Mouse (Mus musculus): ENCODE results near the gene Cog3. TPM values are rescaled to one million over a fixed set of nuclear protein-coding genes. Genes with fewer than 3 reads are reported as not detected.

Gene Cog3
- polyA plus RNA-seq, 1 experiment from 2014 or later, result 9.2 TPM

DNA sequence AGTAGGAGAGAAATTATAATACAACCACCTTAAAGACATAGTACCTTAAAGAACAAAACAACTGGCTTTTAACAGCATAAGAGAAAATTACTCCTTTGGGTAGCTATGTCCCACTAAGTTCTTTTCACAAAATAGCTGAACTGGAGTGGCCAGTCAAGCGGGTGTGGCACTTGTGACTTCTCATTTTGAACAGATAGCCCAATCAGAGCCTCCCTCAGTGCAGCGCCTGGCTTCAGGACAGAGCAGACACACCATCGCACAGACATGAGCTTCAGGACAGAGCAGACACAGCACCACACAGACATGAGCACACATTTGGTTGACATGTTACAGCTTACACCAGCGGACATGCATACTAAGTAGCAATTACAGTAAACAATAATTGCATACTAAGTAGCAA, 3.3 kb downstream of the Cog3 start:
- H3K9me3 ChIP-seq (ENCODE audit: control insufficient read depth), result no peaks in the 10 kb centered on the region
- 0 out of 2 replicates have a peak, but pooled peaks cover 5% of the 10 kb centered on the region for H3K36me3 ChIP-seq (ENCODE audit: control insufficient read depth, insufficient read depth)
- no peaks in the 10 kb centered on the region for H3K27me3 ChIP-seq (replicated peaks; ENCODE audit: control insufficient read depth, insufficient read depth, low read length)
- TF ChIP-seq CTCF (IDR thresholded peaks at IDR 0.05; ENCODE audit: low read depth), result no peak
- 79% methylated on average over 4 of the region's 4 CpGs for WGBS
- no peak overlapping the region for H3K4me2 ChIP-seq (replicated peaks; ENCODE audit: low read depth)
- no peak overlapping the region for H3K9ac ChIP-seq (ENCODE audit: low read depth, low read length)
- no peak for ATAC-seq
- H3K4me1 ChIP-seq (replicated peaks; ENCODE audit: control insufficient read depth, insufficient read depth, low read length), result 0 out of 2 replicates have a peak, but pooled peaks cover 6% of the 10 kb centered on the region
- H3K4me3 ChIP-seq (ENCODE audit: low read depth, low read length), result no peak overlapping the region
- no peak overlapping the region for H3K27ac ChIP-seq (ENCODE audit: low read depth, low read length)

DNA sequence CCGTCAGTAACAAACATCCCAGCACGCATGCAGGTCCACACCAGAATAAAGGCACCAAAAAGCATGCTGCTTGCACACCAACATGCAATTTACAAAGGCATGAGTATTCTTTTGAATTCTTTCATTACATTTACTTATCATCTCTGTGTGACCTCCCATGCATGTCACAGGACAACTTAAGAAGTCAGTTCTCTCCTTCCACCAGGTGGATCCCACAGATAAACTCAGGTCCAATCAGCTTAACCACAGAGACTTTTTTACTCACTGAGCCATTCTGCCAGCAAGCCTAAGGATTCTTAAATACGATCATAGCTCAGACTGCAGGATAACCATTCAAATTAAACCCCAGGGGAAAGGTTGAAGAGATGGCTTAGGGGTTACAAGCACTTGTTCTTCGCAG, 5.2 kb downstream of the Cog3 start:
- no peak for TF ChIP-seq CTCF (IDR thresholded peaks at IDR 0.05; ENCODE audit: low read depth)
- 0 out of 2 replicates have a peak, but pooled peaks cover 6% of the 10 kb centered on the region for H3K4me1 ChIP-seq (replicated peaks; ENCODE audit: control insufficient read depth, insufficient read depth, low read length)
- no peaks in the 10 kb centered on the region for H3K9me3 ChIP-seq (ENCODE audit: control insufficient read depth)
- no peak overlapping the region for H3K4me2 ChIP-seq (replicated peaks; ENCODE audit: low read depth)
- H3K27me3 ChIP-seq (replicated peaks; ENCODE audit: control insufficient read depth, insufficient read depth, low read length), result no peaks in the 10 kb centered on the region
- no peak overlapping the region for H3K27ac ChIP-seq (ENCODE audit: low read depth, low read length)
- H3K4me3 ChIP-seq (ENCODE audit: low read depth, low read length), result no peak overlapping the region
- H3K36me3 ChIP-seq (ENCODE audit: control insufficient read depth, insufficient read depth), result peaks cover 16% of the 10 kb centered on the region
- ATAC-seq, result no peak
- 97% methylated on average over 4 of the region's 4 CpGs for WGBS
- no peak overlapping the region for H3K9ac ChIP-seq (ENCODE audit: low read depth, low read length)

DNA sequence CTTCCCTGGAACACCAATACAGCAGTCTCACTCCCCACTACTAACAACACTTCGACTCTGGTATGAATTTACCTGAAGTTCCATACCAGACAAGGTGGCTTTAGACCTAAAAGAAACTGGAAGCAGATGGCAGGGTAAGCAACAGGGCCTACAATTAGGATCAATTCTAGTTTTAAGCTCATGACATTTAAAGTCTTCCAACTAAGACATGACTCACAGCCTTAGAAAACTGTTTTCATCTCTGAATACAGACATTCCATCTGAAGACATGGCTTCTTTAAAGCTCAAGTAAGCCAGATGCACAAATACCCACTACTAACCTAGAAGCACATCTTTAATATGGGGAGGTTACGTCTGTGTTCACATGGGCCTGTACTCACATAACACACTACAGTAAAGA, 6.4 kb downstream of the Cog3 start:
- Histone ChIP-seq H3K27ac (ENCODE audit: low read depth, low read length) (no peak overlapping the region), H3K9me3 (ENCODE audit: control insufficient read depth) (no peaks in the 10 kb centered on the region), H3K9ac (ENCODE audit: low read depth, low read length) (no peak overlapping the region), H3K4me1 (replicated peaks; ENCODE audit: control insufficient read depth, insufficient read depth, low read length) (0 out of 2 replicates have a peak, but pooled peaks cover 3% of the 10 kb centered on the region), H3K4me2 (replicated peaks; ENCODE audit: low read depth) (no peak overlapping the region), H3K4me3 (ENCODE audit: low read depth, low read length) (no peak overlapping the region), H3K36me3 (ENCODE audit: control insufficient read depth, insufficient read depth) (peaks cover 19% of the 10 kb centered on the region), H3K27me3 (replicated peaks; ENCODE audit: control insufficient read depth, insufficient read depth, low read length) (no peaks in the 10 kb centered on the region)
- TF ChIP-seq CTCF (IDR thresholded peaks at IDR 0.05; ENCODE audit: low read depth), result no peak
- ATAC-seq, result no peak
- WGBS, result 91% methylated on average over 2 of the region's 2 CpGs

DNA sequence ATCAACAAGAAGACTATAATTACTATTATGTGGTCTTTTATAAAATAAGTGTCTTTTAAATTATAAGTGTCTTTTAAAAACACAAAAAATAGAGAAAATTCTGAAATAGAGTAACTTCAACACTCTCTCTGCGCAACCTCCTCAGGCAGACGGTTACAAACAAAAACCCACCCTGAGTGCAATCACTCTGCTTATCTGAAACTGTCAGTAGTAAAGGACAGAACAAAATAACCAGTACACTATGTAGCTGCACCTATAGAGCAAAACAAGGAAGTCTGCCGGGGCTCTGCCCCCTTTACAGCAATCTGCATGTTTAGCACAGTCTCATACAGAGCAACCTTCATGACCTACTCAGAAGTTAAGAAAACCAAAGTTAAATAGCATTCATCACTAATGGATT, 12.4 kb downstream of the Cog3 start:
- H3K9me3 ChIP-seq (ENCODE audit: control insufficient read depth), result no peaks in the 10 kb centered on the region
- no peak overlapping the region for H3K4me2 ChIP-seq (replicated peaks; ENCODE audit: low read depth)
- H3K4me1 ChIP-seq (replicated peaks; ENCODE audit: control insufficient read depth, insufficient read depth, low read length), result no peaks in the 10 kb centered on the region
- no peak for TF ChIP-seq CTCF (IDR thresholded peaks at IDR 0.05; ENCODE audit: low read depth)
- ATAC-seq, result no peak
- H3K36me3 ChIP-seq (ENCODE audit: control insufficient read depth, insufficient read depth), result peaks cover 60% of the 10 kb centered on the region
- H3K27me3 ChIP-seq (replicated peaks; ENCODE audit: control insufficient read depth, insufficient read depth, low read length), result no peaks in the 10 kb centered on the region
- no peak overlapping the region for H3K27ac ChIP-seq (ENCODE audit: low read depth, low read length)
- no peak overlapping the region for H3K4me3 ChIP-seq (ENCODE audit: low read depth, low read length)
- 70% methylated on average over 3 of the region's 3 CpGs for WGBS
- H3K9ac ChIP-seq (ENCODE audit: low read depth, low read length), result no peak overlapping the region

DNA sequence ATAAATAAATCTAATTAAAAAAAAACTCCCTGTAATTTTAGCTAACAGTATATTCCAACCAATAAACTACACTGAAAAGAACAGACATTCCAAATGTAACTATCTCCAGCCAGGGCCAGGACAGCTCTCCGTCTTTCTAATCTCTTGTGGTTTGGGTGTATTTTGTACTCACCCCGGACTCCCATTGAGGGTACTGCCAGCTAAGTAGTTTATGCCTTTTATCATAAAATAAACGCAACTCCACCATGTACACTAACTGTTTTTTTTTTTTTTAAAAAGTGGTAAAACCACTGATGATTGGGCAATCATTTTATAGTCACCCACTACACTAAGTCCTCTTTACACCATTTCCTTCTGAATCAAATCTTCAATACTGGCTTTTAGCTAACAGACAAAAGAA, 18.7 kb downstream of the Cog3 start:
- Histone ChIP-seq H3K4me3 (ENCODE audit: low read depth, low read length) (no peak overlapping the region), H3K27ac (ENCODE audit: low read depth, low read length) (no peak overlapping the region), H3K4me2 (replicated peaks; ENCODE audit: low read depth) (no peak overlapping the region), H3K9ac (ENCODE audit: low read depth, low read length) (no peak overlapping the region), H3K27me3 (replicated peaks; ENCODE audit: control insufficient read depth, insufficient read depth, low read length) (no peaks in the 10 kb centered on the region), H3K9me3 (ENCODE audit: control insufficient read depth) (no peaks in the 10 kb centered on the region), H3K36me3 (ENCODE audit: control insufficient read depth, insufficient read depth) (peaks cover 56% of the 10 kb centered on the region), H3K4me1 (replicated peaks; ENCODE audit: control insufficient read depth, insufficient read depth, low read length) (no peaks in the 10 kb centered on the region)
- TF ChIP-seq CTCF (IDR thresholded peaks at IDR 0.05; ENCODE audit: low read depth), result no peak
- 65% methylated on average over 3 of the region's 3 CpGs for WGBS
- ATAC-seq, result no peak

DNA sequence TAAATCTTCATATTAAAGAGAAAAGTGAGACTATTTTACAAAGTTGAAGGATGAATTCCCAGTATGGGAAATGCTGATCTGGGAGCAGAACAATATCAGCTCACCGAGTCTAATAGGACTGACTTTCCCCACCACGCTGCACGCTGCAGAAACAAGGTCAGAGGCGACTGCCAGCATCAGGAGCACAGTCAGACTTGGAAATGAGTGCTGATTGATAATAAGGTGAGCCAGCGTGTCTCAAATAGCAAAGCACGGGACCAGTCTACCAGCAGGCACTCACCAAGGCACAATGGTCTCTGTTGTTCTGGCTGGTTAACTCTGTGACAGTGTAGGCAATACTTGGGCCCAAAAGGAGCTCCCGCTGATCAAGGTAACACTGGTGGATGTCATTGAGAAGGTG, 21.7 kb downstream of the Cog3 start:
- WGBS, result 96% methylated on average over 7 of the region's 7 CpGs
- peaks cover 65% of the 10 kb centered on the region for H3K36me3 ChIP-seq (ENCODE audit: control insufficient read depth, insufficient read depth)

DNA sequence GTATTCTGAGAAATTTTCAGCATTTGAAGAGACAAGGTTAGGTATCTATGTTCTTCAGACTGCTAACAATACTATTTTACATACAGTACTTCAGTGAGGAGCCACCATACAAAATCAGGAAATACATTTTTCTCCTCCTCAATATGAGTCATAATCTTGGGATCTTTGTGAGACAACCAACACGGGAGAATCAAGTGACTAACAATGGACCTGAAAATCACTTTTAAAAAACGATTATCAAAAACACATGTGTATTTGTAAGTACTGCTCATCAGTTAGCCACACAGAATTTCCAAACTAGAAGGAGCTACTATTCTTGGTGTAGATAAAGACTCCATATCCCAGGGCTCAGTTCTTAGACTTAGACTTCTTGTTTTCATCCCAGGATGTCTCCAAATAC, 23.0 kb downstream of the Cog3 start:
- Histone ChIP-seq H3K27me3 (replicated peaks; ENCODE audit: control insufficient read depth, insufficient read depth, low read length) (no peaks in the 10 kb centered on the region), H3K9ac (ENCODE audit: low read depth, low read length) (no peak overlapping the region), H3K4me2 (replicated peaks; ENCODE audit: low read depth) (no peak overlapping the region), H3K4me3 (ENCODE audit: low read depth, low read length) (no peak overlapping the region), H3K4me1 (replicated peaks; ENCODE audit: control insufficient read depth, insufficient read depth, low read length) (no peaks in the 10 kb centered on the region), H3K36me3 (ENCODE audit: control insufficient read depth, insufficient read depth) (peaks cover 64% of the 10 kb centered on the region), H3K9me3 (ENCODE audit: control insufficient read depth) (no peaks in the 10 kb centered on the region), H3K27ac (ENCODE audit: low read depth, low read length) (no peak overlapping the region)
- ATAC-seq, result no peak
- WGBS, result 66% methylated on average over 2 of the region's 2 CpGs
- no peak for TF ChIP-seq CTCF (IDR thresholded peaks at IDR 0.05; ENCODE audit: low read depth)

More for the DNA sequence above, 21.7 kb downstream of the Cog3 start:
- H3K27ac ChIP-seq (ENCODE audit: low read depth, low read length), result no peak overlapping the region
- H3K4me3 ChIP-seq (ENCODE audit: low read depth, low read length), result no peak overlapping the region
- TF ChIP-seq CTCF (IDR thresholded peaks at IDR 0.05; ENCODE audit: low read depth), result no peak
- ATAC-seq, result no peak
- H3K9me3 ChIP-seq (ENCODE audit: control insufficient read depth), result no peaks in the 10 kb centered on the region
- H3K9ac ChIP-seq (ENCODE audit: low read depth, low read length), result no peak overlapping the region
- H3K27me3 ChIP-seq (replicated peaks; ENCODE audit: control insufficient read depth, insufficient read depth, low read length), result no peaks in the 10 kb centered on the region
- no peaks in the 10 kb centered on the region for H3K4me1 ChIP-seq (replicated peaks; ENCODE audit: control insufficient read depth, insufficient read depth, low read length)
- no peak overlapping the region for H3K4me2 ChIP-seq (replicated peaks; ENCODE audit: low read depth)
